Mouse (Mus musculus): ENCODE measurements around the gene Gm48551. TPM values are rescaled to one million over a fixed set of nuclear protein-coding genes. Genes with fewer than 3 reads are reported as not detected.

Gm48551 gene
- polyA plus RNA-seq, 1 experiment from 2014 or later: 3.0 TPM

GRCm38 (mm10) chr10:81364666-81365065 lies 19.6 kb upstream of the Gm48551 start:
- Histone ChIP-seq H3K4me1 (replicated peaks; ENCODE audit: control insufficient read depth, insufficient read depth, low read length) (peaks cover 29% of the 10 kb centered on the region), H3K36me3 (ENCODE audit: control insufficient read depth, insufficient read depth, low read length) (peaks cover 21% of the 10 kb centered on the region), H3K9me3 (ENCODE audit: control insufficient read depth, low read length) (no peaks in the 10 kb centered on the region), H3K4me3 (ENCODE audit: low read depth, low read length) (peak overlapping the region; percentile 24; the same call in 1 of the 2 replicates), H3K9ac (ENCODE audit: low read length) (peak overlapping the region; percentile 29; the same call in 1 of the 2 replicates), H3K4me2 (ENCODE audit: low read depth, low read length, severe bottlenecking) (peak overlapping the region; percentile 53), H3K27ac (ENCODE audit: low read depth, low read length) (no peak overlapping the region), H3K27me3 (ENCODE audit: control insufficient read depth, insufficient read depth, low read length) (peaks cover 19% of the 10 kb centered on the region)
- 0 out of 2 replicates have a peak, but pooled peaks have one; percentile 4 for ATAC-seq (replicated peaks; ENCODE audit: low FRiP score)
- no peak for DNase-seq (ENCODE audit: low spot score)
- 16% methylated on average over 28 of the region's 28 CpGs for WGBS

GRCm38 (mm10) chr10:81365073-81365472 lies 19.2 kb upstream of the Gm48551 start:
- Histone ChIP-seq H3K9me3 (ENCODE audit: control insufficient read depth, low read length) (no peaks in the 10 kb centered on the region), H3K27ac (ENCODE audit: low read depth, low read length) (no peak overlapping the region), H3K4me2 (ENCODE audit: low read depth, low read length, severe bottlenecking) (no peak overlapping the region), H3K4me3 (ENCODE audit: low read depth, low read length) (no peak overlapping the region), H3K36me3 (ENCODE audit: control insufficient read depth, insufficient read depth, low read length) (peaks cover 24% of the 10 kb centered on the region), H3K9ac (ENCODE audit: low read length) (peak overlapping the region; percentile 29; the same call in 1 of the 2 replicates), H3K27me3 (ENCODE audit: control insufficient read depth, insufficient read depth, low read length) (peaks cover 19% of the 10 kb centered on the region), H3K4me1 (replicated peaks; ENCODE audit: control insufficient read depth, insufficient read depth, low read length) (peaks cover 29% of the 10 kb centered on the region)
- WGBS: 36% methylated on average over 4 of the region's 4 CpGs
- DNase-seq (ENCODE audit: low spot score) (no peak), ATAC-seq (replicated peaks; ENCODE audit: low FRiP score) (0 out of 2 replicates have a peak, but pooled peaks have one; percentile 9)

GRCm38 (mm10) chr10:81365672-81366476 lies 18.4 kb upstream of the Gm48551 start, which contains the start of gene 4930404N11Rik:
Gene 4930404N11Rik, minus strand, starts transcription at chr10:81365816.
- H3K9ac ChIP-seq (ENCODE audit: low read length): peak within 1 kb of the TSS; percentile 29
- H3K4me3 ChIP-seq (ENCODE audit: low read depth, low read length): no peak within 1 kb of the TSS; the same call in 1 of the 2 replicates
- no peak within 1 kb of the TSS for H3K27ac ChIP-seq (ENCODE audit: low read depth, low read length)
- peak; percentile 38 for ATAC-seq (replicated peaks; ENCODE audit: low FRiP score)
- peak; percentile 75 for DNase-seq (ENCODE audit: low spot score)
- H3K36me3 ChIP-seq (ENCODE audit: control insufficient read depth, insufficient read depth, low read length): peaks cover 30% of the 10 kb centered on the region
- no peaks in the 10 kb centered on the region for H3K9me3 ChIP-seq (ENCODE audit: control insufficient read depth, low read length)
- whole genome bisulfite sequencing: 15% methylated on average over 12 of the region's 12 CpGs
- peaks cover 19% of the 10 kb centered on the region for H3K27me3 ChIP-seq (ENCODE audit: control insufficient read depth, insufficient read depth, low read length)
- H3K4me2 ChIP-seq (ENCODE audit: low read depth, low read length, severe bottlenecking): peak within 1 kb of the TSS; percentile 53; the same call in 1 of the 2 replicates
- peaks cover 29% of the 10 kb centered on the region for H3K4me1 ChIP-seq (replicated peaks; ENCODE audit: control insufficient read depth, insufficient read depth, low read length)

- peaks cover 32% of the 10 kb centered on the region for H3K36me3 ChIP-seq (ENCODE audit: control insufficient read depth, insufficient read depth, low read length)
- no peaks in the 10 kb centered on the region for H3K9me3 ChIP-seq (ENCODE audit: control insufficient read depth, low read length)
- no peak overlapping the region for H3K4me2 ChIP-seq (ENCODE audit: low read depth, low read length, severe bottlenecking)
- H3K4me1 ChIP-seq (replicated peaks; ENCODE audit: control insufficient read depth, insufficient read depth, low read length): peaks cover 29% of the 10 kb centered on the region
- 83% methylated on average over 6 of the region's 6 CpGs for WGBS
- no peak overlapping the region for H3K9ac ChIP-seq (ENCODE audit: low read length)
- no peak overlapping the region for H3K4me3 ChIP-seq (ENCODE audit: low read depth, low read length)
- H3K27me3 ChIP-seq (ENCODE audit: control insufficient read depth, insufficient read depth, low read length): peaks cover 19% of the 10 kb centered on the region
- ATAC-seq (replicated peaks; ENCODE audit: low FRiP score) (no peak), DNase-seq (ENCODE audit: low spot score) (no peak)
- H3K27ac ChIP-seq (ENCODE audit: low read depth, low read length): no peak overlapping the region
Measured at GRCm38 (mm10) chr10:81366477-81367206, 17.6 kb upstream of the Gm48551 start.

- Histone ChIP-seq H3K4me2 (ENCODE audit: low read depth, low read length, severe bottlenecking) (no peak overlapping the region), H3K9ac (ENCODE audit: low read length) (no peak overlapping the region), H3K4me1 (replicated peaks; ENCODE audit: control insufficient read depth, insufficient read depth, low read length) (peaks cover 29% of the 10 kb centered on the region), H3K9me3 (ENCODE audit: control insufficient read depth, low read length) (no peaks in the 10 kb centered on the region), H3K27me3 (ENCODE audit: control insufficient read depth, insufficient read depth, low read length) (peaks cover 19% of the 10 kb centered on the region), H3K27ac (ENCODE audit: low read depth, low read length) (no peak overlapping the region), H3K36me3 (ENCODE audit: control insufficient read depth, insufficient read depth, low read length) (peaks cover 32% of the 10 kb centered on the region), H3K4me3 (ENCODE audit: low read depth, low read length) (no peak overlapping the region)
- ATAC-seq (replicated peaks; ENCODE audit: low FRiP score) (no peak), DNase-seq (ENCODE audit: low spot score) (no peak)
- WGBS: 86% methylated on average over 6 of the region's 6 CpGs
Measured at GRCm38 (mm10) chr10:81367207-81367495, 17.1 kb upstream of the Gm48551 start.

- Histone ChIP-seq H3K4me1 (replicated peaks; ENCODE audit: control insufficient read depth, insufficient read depth, low read length) (peaks cover 17% of the 10 kb centered on the region), H3K27ac (ENCODE audit: low read depth, low read length) (no peak overlapping the region), H3K9me3 (ENCODE audit: control insufficient read depth, low read length) (no peaks in the 10 kb centered on the region), H3K36me3 (ENCODE audit: control insufficient read depth, insufficient read depth, low read length) (peaks cover 15% of the 10 kb centered on the region; the same call in 1 of the 2 replicates), H3K27me3 (ENCODE audit: control insufficient read depth, insufficient read depth, low read length) (no peaks in the 10 kb centered on the region), H3K4me3 (ENCODE audit: low read depth, low read length) (no peak overlapping the region), H3K4me2 (ENCODE audit: low read depth, low read length, severe bottlenecking) (no peak overlapping the region), H3K9ac (ENCODE audit: low read length) (no peak overlapping the region)
- ATAC-seq (replicated peaks; ENCODE audit: low FRiP score) (no peak), DNase-seq (ENCODE audit: low spot score) (no peak)
- WGBS: 94% methylated on average over 10 of the region's 10 CpGs
Measured at GRCm38 (mm10) chr10:81375322-81375721, 8.9 kb upstream of the Gm48551 start.

GRCm38 (mm10) chr10:81376561-81377361 lies 7.5 kb upstream of the Gm48551 start:
- Histone ChIP-seq H3K4me1 (replicated peaks; ENCODE audit: control insufficient read depth, insufficient read depth, low read length) (peaks cover 17% of the 10 kb centered on the region), H3K36me3 (ENCODE audit: control insufficient read depth, insufficient read depth, low read length) (peaks cover 9% of the 10 kb centered on the region; the same call in 1 of the 2 replicates), H3K4me3 (ENCODE audit: low read depth, low read length) (peak overlapping the region; percentile 89), H3K9me3 (ENCODE audit: control insufficient read depth, low read length) (no peaks in the 10 kb centered on the region), H3K9ac (ENCODE audit: low read length) (peak overlapping the region; percentile 94), H3K4me2 (ENCODE audit: low read depth, low read length, severe bottlenecking) (peak overlapping the region; percentile 88), H3K27ac (ENCODE audit: low read depth, low read length) (peak overlapping the region; percentile 6; the same call in 1 of the 2 replicates), H3K27me3 (ENCODE audit: control insufficient read depth, insufficient read depth, low read length) (no peaks in the 10 kb centered on the region)
- no peak for DNase-seq (ENCODE audit: low spot score)
- no peak for ATAC-seq (replicated peaks; ENCODE audit: low FRiP score)
- WGBS: 43% methylated on average over 6 of the region's 6 CpGs

- no peak for ATAC-seq (replicated peaks; ENCODE audit: low FRiP score)
- no peak for DNase-seq (ENCODE audit: low spot score)
- Histone ChIP-seq H3K9me3 (ENCODE audit: control insufficient read depth, low read length) (no peaks in the 10 kb centered on the region), H3K4me1 (replicated peaks; ENCODE audit: control insufficient read depth, insufficient read depth, low read length) (peaks cover 17% of the 10 kb centered on the region), H3K4me2 (ENCODE audit: low read depth, low read length, severe bottlenecking) (peak overlapping the region; percentile 88), H3K36me3 (ENCODE audit: control insufficient read depth, insufficient read depth, low read length) (peaks cover 9% of the 10 kb centered on the region; the same call in 1 of the 2 replicates), H3K4me3 (ENCODE audit: low read depth, low read length) (peak overlapping the region; percentile 89), H3K27ac (ENCODE audit: low read depth, low read length) (no peak overlapping the region), H3K27me3 (ENCODE audit: control insufficient read depth, insufficient read depth, low read length) (no peaks in the 10 kb centered on the region), H3K9ac (ENCODE audit: low read length) (peak overlapping the region; percentile 94)
- 56% methylated on average over 2 of the region's 2 CpGs for WGBS
Measured at GRCm38 (mm10) chr10:81377362-81377664, 7.0 kb upstream of the Gm48551 start.
